Mouse (Mus musculus): ENCODE measurements at regions not wholly inside any gene's neighbourhood (a gene's known extent, or its start where the extent isn't known, plus 50 kb on each side); places are given as distances from the start of the nearest gene placed in this dataset.

DNA sequence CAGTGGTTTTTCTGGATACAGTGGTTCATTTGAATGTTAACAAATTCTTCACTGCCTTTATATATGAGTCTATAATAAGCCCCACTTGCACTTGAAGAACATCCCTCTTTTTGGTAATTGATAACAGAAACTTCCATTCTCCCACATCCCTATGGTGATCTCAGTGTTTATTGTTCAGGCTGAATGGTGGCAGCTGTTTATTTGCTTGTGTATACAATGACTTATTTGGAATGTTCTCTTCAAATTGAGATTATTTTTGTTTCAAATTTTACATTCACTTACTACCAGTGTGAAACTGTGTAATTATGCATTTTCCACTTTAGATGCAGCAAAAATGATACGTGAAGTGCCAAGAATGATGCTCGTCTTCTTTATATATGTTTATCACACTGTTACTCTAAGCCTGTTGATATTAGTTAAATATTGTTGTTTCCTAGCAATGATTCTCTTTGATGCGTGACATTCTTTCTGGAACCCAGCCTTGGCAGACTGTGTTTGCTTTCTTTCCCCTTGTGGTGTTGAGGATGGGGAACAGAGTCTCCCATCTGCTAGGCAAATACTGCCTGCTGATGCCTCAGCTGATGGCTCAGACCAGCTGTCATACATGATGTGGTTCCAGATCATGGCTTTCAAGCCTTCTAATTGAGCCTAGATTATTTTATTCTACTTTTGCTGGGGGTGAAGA, 389.1 kb downstream of the Cd109 start:
- no peaks in the 10 kb centered on the region for H3K9me3 ChIP-seq (replicated peaks)
- H3K36me3 ChIP-seq, result no peaks in the 10 kb centered on the region
- no peak overlapping the region for H3K4me2 ChIP-seq
- no peaks in the 10 kb centered on the region for H3K27me3 ChIP-seq
- WGBS, result 69% methylated on average over 3 of the region's 3 CpGs
- H3K9ac ChIP-seq, result no peak overlapping the region
- no peak overlapping the region for H3K27ac ChIP-seq
- no peak for ATAC-seq (replicated peaks; ENCODE audit: insufficient number of reproducible peaks, insufficient read depth, low FRiP score, low read depth)
- no peaks in the 10 kb centered on the region for H3K4me1 ChIP-seq (replicated peaks)
- H3K4me3 ChIP-seq, result no peak overlapping the region

DNA sequence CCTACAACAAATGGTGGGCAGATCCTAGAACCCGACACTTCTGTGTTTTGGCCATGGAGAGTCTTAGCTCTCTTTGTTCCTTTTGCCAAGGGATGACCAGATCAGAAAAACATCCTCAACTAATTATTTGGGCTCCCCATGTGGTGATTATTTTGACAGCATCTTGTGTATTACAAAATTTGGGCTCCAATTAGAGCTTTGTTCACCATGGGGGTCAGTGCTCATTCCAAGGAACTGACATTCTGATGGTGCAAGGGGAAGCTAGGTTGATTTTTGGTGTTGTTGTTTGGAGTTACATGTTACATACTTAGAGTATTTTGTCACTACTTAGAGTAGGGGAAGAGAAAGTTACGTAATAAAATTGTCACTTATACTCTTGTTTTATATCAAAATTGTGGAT, 406.9 kb downstream of the Cd109 start:
- Histone ChIP-seq H3K27ac (no peak overlapping the region), H3K4me2 (no peak overlapping the region), H3K4me1 (replicated peaks) (no peaks in the 10 kb centered on the region), H3K9me3 (replicated peaks) (no peaks in the 10 kb centered on the region), H3K36me3 (no peaks in the 10 kb centered on the region), H3K9ac (no peak overlapping the region), H3K27me3 (no peaks in the 10 kb centered on the region), H3K4me3 (no peak overlapping the region)
- no peak for ATAC-seq (replicated peaks; ENCODE audit: insufficient number of reproducible peaks, insufficient read depth, low FRiP score, low read depth)
- WGBS, result 88% methylated on average over 2 of the region's 2 CpGs

DNA sequence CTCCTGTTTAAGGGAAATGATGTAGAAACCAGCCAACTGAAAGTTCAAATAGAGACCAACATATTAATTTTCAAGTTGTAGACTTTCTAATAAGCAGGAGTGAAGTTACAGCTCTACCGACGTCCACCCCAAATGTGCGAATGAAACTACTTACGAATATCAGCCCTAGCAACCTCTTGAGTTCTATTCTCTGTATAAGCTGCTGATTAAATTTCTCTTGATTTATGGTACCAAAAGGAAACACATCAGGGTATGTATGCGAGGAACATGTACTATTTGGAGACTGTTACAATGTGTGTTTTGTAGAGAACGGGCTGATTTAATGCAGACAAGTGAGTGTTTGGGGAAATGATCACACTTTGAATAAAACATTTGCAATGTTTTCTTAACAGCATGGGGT, 412.9 kb downstream of the Cd109 start:
- Histone ChIP-seq H3K27ac (no peak overlapping the region), H3K4me2 (no peak overlapping the region), H3K4me1 (replicated peaks) (no peaks in the 10 kb centered on the region), H3K27me3 (no peaks in the 10 kb centered on the region), H3K4me3 (no peak overlapping the region), H3K9ac (no peak overlapping the region), H3K9me3 (replicated peaks) (no peaks in the 10 kb centered on the region), H3K36me3 (no peaks in the 10 kb centered on the region)
- ATAC-seq (replicated peaks; ENCODE audit: insufficient number of reproducible peaks, insufficient read depth, low FRiP score, low read depth), result no peak
- 86% methylated on average over 6 of the region's 6 CpGs for WGBS

DNA sequence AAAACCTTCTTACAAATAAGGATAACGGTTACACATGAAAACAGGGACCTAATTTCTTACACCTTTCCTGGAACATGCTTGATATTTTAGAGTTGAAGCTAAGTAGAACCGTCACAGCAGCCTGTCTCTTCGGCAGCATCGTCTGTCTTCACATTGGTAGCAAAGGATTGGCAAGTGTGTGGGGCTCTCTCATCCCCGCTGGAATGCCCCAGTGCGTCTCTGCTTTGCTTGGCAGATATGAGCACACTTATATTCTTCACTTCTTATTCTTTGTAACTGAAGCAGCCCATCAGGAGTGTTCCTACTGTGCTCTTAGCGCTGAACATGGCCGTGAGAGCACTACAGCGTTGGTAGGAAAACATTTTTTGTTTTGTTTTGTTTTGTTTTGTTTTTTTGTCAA, 414.1 kb downstream of the Cd109 start:
- H3K9me3 ChIP-seq (replicated peaks), result no peaks in the 10 kb centered on the region
- H3K4me2 ChIP-seq, result no peak overlapping the region
- H3K9ac ChIP-seq, result no peak overlapping the region
- WGBS, result 60% methylated on average over 9 of the region's 9 CpGs
- no peak for ATAC-seq (replicated peaks; ENCODE audit: insufficient number of reproducible peaks, insufficient read depth, low FRiP score, low read depth)
- no peaks in the 10 kb centered on the region for H3K27me3 ChIP-seq
- no peak overlapping the region for H3K4me3 ChIP-seq
- no peaks in the 10 kb centered on the region for H3K36me3 ChIP-seq
- H3K27ac ChIP-seq, result no peak overlapping the region
- H3K4me1 ChIP-seq (replicated peaks), result no peaks in the 10 kb centered on the region

DNA sequence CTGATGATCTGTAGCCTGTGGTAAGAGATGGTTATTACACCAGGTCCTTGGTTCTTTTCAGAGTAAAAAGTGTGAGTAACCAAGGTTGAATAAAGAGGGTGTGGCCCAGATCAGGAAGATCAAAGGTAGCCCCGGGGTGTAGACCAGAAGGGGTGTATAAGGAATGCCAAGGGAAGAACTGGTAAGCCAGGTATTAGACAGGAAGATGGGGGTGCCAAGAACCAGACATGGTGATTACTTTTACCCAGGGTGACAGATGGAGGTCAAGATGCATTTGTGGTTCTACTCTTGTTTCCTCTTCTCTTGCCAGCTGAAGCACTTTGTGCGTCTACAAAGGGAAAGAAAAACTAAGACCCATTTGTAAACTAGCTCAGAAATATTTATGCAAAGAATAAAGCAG, 420.3 kb downstream of the Cd109 start:
- Histone ChIP-seq H3K9me3 (replicated peaks) (no peaks in the 10 kb centered on the region), H3K27me3 (no peaks in the 10 kb centered on the region), H3K9ac (no peak overlapping the region), H3K4me2 (no peak overlapping the region), H3K27ac (no peak overlapping the region), H3K4me1 (replicated peaks) (no peaks in the 10 kb centered on the region), H3K4me3 (no peak overlapping the region), H3K36me3 (no peaks in the 10 kb centered on the region)
- ATAC-seq (replicated peaks; ENCODE audit: insufficient number of reproducible peaks, insufficient read depth, low FRiP score, low read depth), result no peak
- WGBS, result 81% methylated on average over 2 of the region's 2 CpGs

DNA sequence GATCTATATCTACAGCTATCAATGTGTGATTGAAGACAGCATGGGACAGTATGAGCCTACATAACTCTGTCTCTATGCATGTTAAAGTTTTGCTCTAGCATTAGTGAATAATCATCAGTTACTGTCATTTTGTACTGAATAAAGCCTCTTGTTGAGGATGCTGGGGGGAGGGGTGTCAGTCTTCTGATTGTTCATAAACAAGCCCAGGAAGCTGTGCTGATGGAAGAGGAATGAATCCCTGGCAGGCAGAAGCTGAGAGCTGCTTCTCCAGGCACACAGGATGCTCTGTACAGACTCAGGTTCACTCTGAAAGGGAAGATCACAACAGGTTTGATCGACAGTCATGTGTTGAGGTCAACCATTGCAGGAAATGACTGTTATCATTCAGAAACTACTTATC, 421.7 kb downstream of the Cd109 start:
- H3K27ac ChIP-seq, result no peak overlapping the region

DNA sequence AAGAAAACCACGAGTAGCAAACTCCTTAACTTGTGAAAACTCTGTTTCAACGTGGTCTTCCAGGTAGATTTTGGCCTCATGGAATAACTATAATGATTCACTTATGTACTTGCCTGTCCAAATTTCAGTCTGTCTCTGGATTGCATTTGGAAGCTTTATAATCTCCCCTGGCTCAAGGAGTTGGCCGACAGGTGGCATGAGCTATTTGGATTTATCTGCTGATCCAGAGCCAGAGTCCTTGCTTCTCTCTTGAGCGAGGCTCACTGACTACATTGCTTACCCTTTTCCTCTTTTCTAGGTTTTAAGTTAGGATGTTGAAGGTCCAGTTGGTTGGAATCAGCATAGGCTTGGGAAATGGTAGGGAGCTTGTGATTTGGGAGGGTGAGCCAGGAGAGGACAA, 423.6 kb downstream of the Cd109 start:
- Histone ChIP-seq H3K4me1 (replicated peaks) (no peaks in the 10 kb centered on the region), H3K9me3 (replicated peaks) (no peaks in the 10 kb centered on the region), H3K9ac (no peak overlapping the region), H3K36me3 (no peaks in the 10 kb centered on the region), H3K4me2 (no peak overlapping the region), H3K27ac (no peak overlapping the region), H3K27me3 (no peaks in the 10 kb centered on the region), H3K4me3 (no peak overlapping the region)
- no peak for ATAC-seq (replicated peaks; ENCODE audit: insufficient number of reproducible peaks, insufficient read depth, low FRiP score, low read depth)
- WGBS, result 75% methylated on average over 4 of the region's 4 CpGs

More for the DNA sequence above, 421.7 kb downstream of the Cd109 start:
- no peaks in the 10 kb centered on the region for H3K27me3 ChIP-seq
- no peaks in the 10 kb centered on the region for H3K9me3 ChIP-seq (replicated peaks)
- no peak overlapping the region for H3K4me2 ChIP-seq
- no peaks in the 10 kb centered on the region for H3K4me1 ChIP-seq (replicated peaks)
- ATAC-seq (replicated peaks; ENCODE audit: insufficient number of reproducible peaks, insufficient read depth, low FRiP score, low read depth), result no peak
- 46% methylated on average over 1 of the region's 1 CpGs for WGBS
- H3K4me3 ChIP-seq, result no peak overlapping the region
- no peak overlapping the region for H3K9ac ChIP-seq
- no peaks in the 10 kb centered on the region for H3K36me3 ChIP-seq

DNA sequence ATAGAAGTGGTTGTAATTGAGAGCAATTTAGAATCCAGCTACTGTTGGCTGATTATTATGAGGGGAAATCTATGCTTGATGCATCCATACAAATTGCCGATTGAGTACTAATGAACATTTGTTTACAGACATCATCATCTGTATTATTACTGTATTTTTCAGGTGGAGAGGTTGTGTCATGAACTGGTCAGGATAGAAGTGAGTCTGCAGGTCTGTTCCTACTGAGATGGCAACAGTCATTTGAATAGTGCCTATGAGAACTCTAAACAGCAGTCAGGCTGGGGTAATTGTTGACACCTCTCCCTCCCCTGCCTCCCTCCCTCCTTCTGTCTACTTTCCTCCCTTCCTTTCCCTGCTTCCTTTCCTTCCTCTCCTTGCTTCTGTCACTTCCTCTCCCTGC, 429.0 kb downstream of the Cd109 start:
- Histone ChIP-seq H3K4me1 (replicated peaks) (no peaks in the 10 kb centered on the region), H3K9ac (no peak overlapping the region), H3K27me3 (no peaks in the 10 kb centered on the region)

DNA sequence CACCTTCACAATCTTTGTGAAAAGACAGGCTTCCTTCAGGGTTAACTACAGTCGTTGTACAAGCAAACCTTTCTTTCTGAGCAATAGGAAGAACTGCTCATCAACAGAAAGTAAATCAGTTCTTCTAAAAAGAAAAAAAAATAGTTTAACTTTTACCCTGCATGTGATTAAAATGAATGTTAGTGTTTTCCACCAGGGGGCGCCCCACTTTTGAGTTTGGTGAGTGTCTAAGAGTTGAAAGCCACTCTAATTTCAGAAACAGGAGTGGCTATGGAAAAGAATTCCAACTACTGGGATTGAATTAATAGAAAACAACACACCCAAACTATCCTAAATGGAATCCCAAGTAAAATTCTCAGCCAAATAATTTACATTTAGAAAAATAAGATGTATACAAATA, 430.0 kb downstream of the Cd109 start:
- 11% methylated on average over 2 of the region's 2 CpGs for WGBS
- no peak overlapping the region for H3K4me3 ChIP-seq
- no peak for ATAC-seq (replicated peaks; ENCODE audit: insufficient number of reproducible peaks, insufficient read depth, low FRiP score, low read depth)
- no peaks in the 10 kb centered on the region for H3K36me3 ChIP-seq
- no peaks in the 10 kb centered on the region for H3K4me1 ChIP-seq (replicated peaks)
- no peak overlapping the region for H3K9ac ChIP-seq
- H3K27ac ChIP-seq, result no peak overlapping the region
- H3K4me2 ChIP-seq, result no peak overlapping the region
- no peaks in the 10 kb centered on the region for H3K27me3 ChIP-seq
- H3K9me3 ChIP-seq (replicated peaks), result no peaks in the 10 kb centered on the region

More for the DNA sequence above, 429.0 kb downstream of the Cd109 start:
- Histone ChIP-seq H3K27ac (no peak overlapping the region), H3K9me3 (replicated peaks) (no peaks in the 10 kb centered on the region), H3K4me3 (no peak overlapping the region), H3K4me2 (no peak overlapping the region), H3K36me3 (no peaks in the 10 kb centered on the region)
- WGBS, result 97% methylated on average over 1 of the region's 1 CpGs
- ATAC-seq (replicated peaks; ENCODE audit: insufficient number of reproducible peaks, insufficient read depth, low FRiP score, low read depth), result no peak

DNA sequence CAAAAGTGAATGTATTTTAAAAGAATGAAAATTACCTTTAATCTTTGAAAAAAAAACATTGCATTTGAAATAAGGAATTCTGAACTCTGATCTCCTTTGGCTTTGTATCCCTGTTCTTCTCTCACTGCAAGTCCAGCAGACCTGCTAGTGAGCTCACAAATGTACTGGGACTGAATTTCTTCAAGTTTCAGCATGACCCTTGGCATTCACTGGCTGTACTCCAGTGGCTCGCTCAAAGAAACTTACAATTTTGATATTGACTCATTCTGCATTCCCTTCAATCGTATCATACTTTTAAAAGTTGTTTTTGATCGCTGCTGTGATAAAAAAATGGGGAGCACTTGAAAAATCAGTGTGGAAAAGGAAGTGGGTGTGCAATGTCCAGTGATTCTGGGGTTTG, 456.6 kb downstream of the Cd109 start:
- no peaks in the 10 kb centered on the region for H3K36me3 ChIP-seq
- no peaks in the 10 kb centered on the region for H3K9me3 ChIP-seq (replicated peaks)
- no peak overlapping the region for H3K27ac ChIP-seq
- no peak overlapping the region for H3K4me3 ChIP-seq
- no peak overlapping the region for H3K9ac ChIP-seq
- H3K4me2 ChIP-seq, result no peak overlapping the region
- ATAC-seq (replicated peaks; ENCODE audit: insufficient number of reproducible peaks, insufficient read depth, low FRiP score, low read depth), result no peak
- no peaks in the 10 kb centered on the region for H3K4me1 ChIP-seq (replicated peaks)
- H3K27me3 ChIP-seq, result no peaks in the 10 kb centered on the region
- WGBS, result 57% methylated on average over 3 of the region's 3 CpGs

DNA sequence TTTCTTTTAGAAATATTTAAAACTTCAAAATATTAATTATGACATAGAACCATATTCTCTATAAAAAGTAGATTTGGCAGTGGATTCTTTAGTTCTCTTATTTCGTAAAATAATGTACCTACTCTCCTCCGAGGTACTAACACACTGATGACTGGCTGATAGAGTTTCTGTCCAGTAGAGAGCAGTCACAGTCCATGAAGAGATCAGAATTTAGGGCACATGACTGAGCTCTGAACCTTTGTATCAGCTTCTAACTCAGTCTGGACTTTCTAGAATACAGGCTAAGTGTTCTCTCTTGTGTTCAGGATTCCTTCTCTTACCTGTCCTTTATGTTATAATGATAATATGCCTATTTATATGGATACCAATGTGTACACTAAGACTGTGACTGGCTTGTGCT, 494.3 kb downstream of the Cd109 start:
- Histone ChIP-seq H3K4me3 (no peak overlapping the region), H3K27me3 (no peaks in the 10 kb centered on the region), H3K4me1 (replicated peaks) (no peaks in the 10 kb centered on the region), H3K9ac (no peak overlapping the region), H3K36me3 (no peaks in the 10 kb centered on the region), H3K9me3 (replicated peaks) (no peaks in the 10 kb centered on the region), H3K27ac (no peak overlapping the region), H3K4me2 (no peak overlapping the region)
- WGBS, result 53% methylated on average over 2 of the region's 2 CpGs
- ATAC-seq (replicated peaks; ENCODE audit: insufficient number of reproducible peaks, insufficient read depth, low FRiP score, low read depth), result no peak

DNA sequence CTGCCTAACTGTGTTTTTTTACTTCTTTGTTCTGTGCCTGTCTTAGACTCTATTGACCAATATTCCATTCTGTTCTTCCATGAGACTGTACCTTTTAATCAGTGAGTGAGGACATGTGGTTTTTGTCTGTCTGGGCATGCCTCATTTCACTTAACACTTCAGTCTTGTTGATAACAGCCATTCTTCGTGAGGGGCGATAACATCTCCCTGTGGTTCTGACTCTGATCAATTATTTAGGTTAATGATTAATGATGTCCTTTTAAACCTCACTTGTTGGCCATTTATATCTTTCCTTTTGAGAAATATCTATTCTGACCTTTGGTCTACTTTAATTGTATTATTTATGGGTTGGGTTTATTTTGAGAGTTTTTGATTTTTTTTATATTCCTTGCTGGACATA, 496.0 kb downstream of the Cd109 start:
- H3K4me3 ChIP-seq, result no peak overlapping the region
- H3K9ac ChIP-seq, result no peak overlapping the region
- no peak overlapping the region for H3K4me2 ChIP-seq
- H3K27me3 ChIP-seq, result no peaks in the 10 kb centered on the region
- no peak for ATAC-seq (replicated peaks; ENCODE audit: insufficient number of reproducible peaks, insufficient read depth, low FRiP score, low read depth)
- H3K9me3 ChIP-seq (replicated peaks), result no peaks in the 10 kb centered on the region
- no peaks in the 10 kb centered on the region for H3K36me3 ChIP-seq
- WGBS, result 27% methylated on average over 2 of the region's 2 CpGs
- no peak overlapping the region for H3K27ac ChIP-seq
- H3K4me1 ChIP-seq (replicated peaks), result no peaks in the 10 kb centered on the region
